Mouse (Mus musculus): ENCODE results near the gene Myo1b. TPM values are rescaled to one million over a fixed set of nuclear protein-coding genes. Genes with fewer than 3 reads are reported as not detected.

Myo1b gene
- total RNA-seq, 2 experiments from 2014 or later: 62.5 to 74.8 TPM

- intact Hi-C loops (cut with DNase I): no loop called here
- no peak for DNase-seq
These were observed 59.5 kb downstream of the Myo1b start for GRCm38 (mm10) chr1:51856245-51856915.

- no peak for DNase-seq
- intact Hi-C loops (cut with DNase I): no loop called here
These were observed 60.2 kb downstream of the Myo1b start for GRCm38 (mm10) chr1:51855541-51856244.

- DNase-seq: peak; percentile 42 to 54
- intact Hi-C loops (cut with DNase I): no loop called here
These were observed 63.6 kb downstream of the Myo1b start for GRCm38 (mm10) chr1:51852314-51852713.

GRCm38 (mm10) chr1:51849570-51850211 is 66.2 kb downstream of the Myo1b start:
- intact Hi-C loops (cut with DNase I): no loop called here
- no peak for DNase-seq

- intact Hi-C loops (cut with DNase I): no loop called here
- DNase-seq: no peak
These were observed 70.4 kb downstream of the Myo1b start for GRCm38 (mm10) chr1:51845264-51846036.

GRCm38 (mm10) chr1:51837845-51838623 is 77.8 kb downstream of the Myo1b start:
- intact Hi-C loops (cut with DNase I): loop anchor here (5.0 kb wide), 1 partner anchor 79 kb away; the partner anchor contains the start of gene Myo1b
- DNase-seq: peak; percentile 37 to 39

GRCm38 (mm10) chr1:51837311-51837710 is 78.6 kb downstream of the Myo1b start:
- intact Hi-C loops (cut with DNase I): loop anchor here (5.0 kb wide), 1 partner anchor 80 kb away; the partner anchor contains the start of gene Myo1b
- no peak for DNase-seq

- no peak for DNase-seq
- intact Hi-C loops (cut with DNase I): loop anchor here (5.0 kb wide), 1 partner anchor 82 kb away; the partner anchor contains the start of gene Myo1b
These were observed 80.1 kb downstream of the Myo1b start for GRCm38 (mm10) chr1:51835795-51836194.

GRCm38 (mm10) chr1:51834072-51834471 is 81.8 kb downstream of the Myo1b start:
- DNase-seq: no peak
- intact Hi-C loops (cut with DNase I): no loop called here

GRCm38 (mm10) chr1:51829353-51829752 is 86.5 kb downstream of the Myo1b start:
- no peak for DNase-seq
- intact Hi-C loops (cut with DNase I): no loop called here

GRCm38 (mm10) chr1:51822531-51822930 is 93.3 kb downstream of the Myo1b start:
- intact Hi-C loops (cut with DNase I): no loop called here
- no peak for DNase-seq

GRCm38 (mm10) chr1:51821701-51822495 is 94.0 kb downstream of the Myo1b start:
- intact Hi-C loops (cut with DNase I): no loop called here
- no peak for DNase-seq

GRCm38 (mm10) chr1:51820520-51820919 is 95.4 kb downstream of the Myo1b start:
- intact Hi-C loops (cut with DNase I): no loop called here
- no peak for DNase-seq

- DNase-seq: no peak
- intact Hi-C loops (cut with DNase I): no loop called here
These were observed 95.8 kb downstream of the Myo1b start for GRCm38 (mm10) chr1:51820013-51820441.

- intact Hi-C loops (cut with DNase I): no loop called here
These were observed 100.2 kb downstream of the Myo1b start for GRCm38 (mm10) chr1:51815636-51816035.

GRCm38 (mm10) chr1:51814854-51815630 is 100.8 kb downstream of the Myo1b start:
- intact Hi-C loops (cut with DNase I): no loop called here
- DNase-seq: no peak

More at GRCm38 (mm10) chr1:51815636-51816035, 100.2 kb downstream of the Myo1b start:
- DNase-seq: no peak

- intact Hi-C loops (cut with DNase I): no loop called here
These were observed 107.0 kb downstream of the Myo1b start for GRCm38 (mm10) chr1:51808847-51809246.

GRCm38 (mm10) chr1:51808228-51808627 is 107.6 kb downstream of the Myo1b start:
- intact Hi-C loops (cut with DNase I): no loop called here
- DNase-seq: no peak

More at GRCm38 (mm10) chr1:51808847-51809246, 107.0 kb downstream of the Myo1b start:
- DNase-seq: no peak

Data from heart, postnatal 10 days (tissue).